Mouse (Mus musculus): ENCODE data around the gene Kcnk15. TPM values are rescaled to one million over a fixed set of nuclear protein-coding genes. Genes with fewer than 3 reads are reported as not detected.

Kcnk15 gene
- not detected in 2 replicates for polyA plus RNA-seq (2014; fragmentation: Nextera tagmentation; extraction: Ambion mirVana)

DNA sequence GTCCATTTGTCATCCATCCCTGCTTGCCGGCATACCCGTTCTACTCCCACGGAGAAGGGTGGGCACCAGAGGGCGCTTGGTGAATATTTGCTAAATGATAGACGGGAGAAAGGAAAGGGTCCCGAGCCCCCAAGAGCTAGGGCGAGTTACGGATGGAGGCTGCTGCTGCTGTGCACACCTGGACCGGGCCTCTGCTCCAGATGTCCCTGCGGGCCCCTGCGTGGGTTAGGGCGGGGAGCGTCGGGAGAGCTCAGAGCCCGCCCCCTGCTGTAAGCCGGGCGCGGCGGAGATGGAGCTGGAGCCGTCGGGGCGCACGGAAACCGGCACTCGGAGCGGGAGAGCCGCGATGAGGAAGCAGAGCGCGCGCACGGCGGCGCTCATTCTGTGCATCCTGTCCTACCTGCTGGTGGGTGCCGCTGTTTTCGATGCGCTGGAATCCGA is at the start of gene Kcnk15:
Kcnk15 (plus strand) TSS at position 191 of the 441 bp plus-strand sequence.
- Histone ChIP-seq H3K9ac (ENCODE audit: low read length) (no peak within 1 kb of the TSS), H3K36me3 (ENCODE audit: control insufficient read depth, insufficient read depth, low read length) (no peaks in the 10 kb centered on the region), H3K9me3 (replicated peaks; ENCODE audit: control insufficient read depth, low read length) (no peaks in the 10 kb centered on the region), H3K27ac (ENCODE audit: low read depth, low read length) (no peak within 1 kb of the TSS), H3K4me2 (ENCODE audit: low read length) (peak within 1 kb of the TSS; percentile 24; the same call in 1 of the 2 replicates), H3K4me3 (ENCODE audit: low read depth, low read length) (peak within 1 kb of the TSS; percentile 14), H3K27me3 (replicated peaks; ENCODE audit: control insufficient read depth, insufficient read depth, low read length) (peaks cover 74% of the 10 kb centered on the region), H3K4me1 (ENCODE audit: control insufficient read depth, insufficient read depth, low read length) (no peaks in the 10 kb centered on the region)
- DNase-seq (ENCODE audit: low spot score) (peak; percentile 67), ATAC-seq (0 out of 2 replicates have a peak, but pooled peaks have one; percentile 37)
- WGBS: 2% methylated on average over 36 of the region's 38 CpGs

DNA sequence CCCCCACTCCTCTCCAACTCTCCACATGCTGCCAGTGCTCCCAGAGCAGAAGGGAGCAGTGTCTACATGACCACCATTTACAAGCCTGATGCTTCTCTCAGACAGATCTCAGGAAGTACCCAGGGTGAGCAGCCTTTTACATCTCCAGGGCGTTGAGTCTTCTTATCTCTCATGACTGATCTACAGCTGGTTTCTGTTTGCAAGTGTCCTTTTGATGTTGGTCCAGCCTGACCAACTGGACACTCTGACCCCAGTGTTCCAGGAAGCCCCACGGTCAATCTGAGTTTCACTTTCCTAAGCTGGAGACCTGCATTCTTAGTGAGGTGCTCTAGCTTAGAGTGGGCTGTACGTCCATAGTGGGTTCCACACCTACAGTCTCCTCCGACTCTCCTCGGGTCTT is 49.6 kb upstream of the Kcnk15 start:
- ATAC-seq (no peak), DNase-seq (ENCODE audit: low spot score) (no peak)
- Histone ChIP-seq H3K4me1 (ENCODE audit: control insufficient read depth, insufficient read depth, low read length) (no peaks in the 10 kb centered on the region), H3K4me2 (ENCODE audit: low read length) (no peak overlapping the region), H3K27me3 (replicated peaks; ENCODE audit: control insufficient read depth, insufficient read depth, low read length) (no peaks in the 10 kb centered on the region; the same call in 1 of the 2 replicates), H3K36me3 (ENCODE audit: control insufficient read depth, insufficient read depth, low read length) (no peaks in the 10 kb centered on the region), H3K9ac (ENCODE audit: low read length) (no peak overlapping the region), H3K4me3 (ENCODE audit: low read depth, low read length) (no peak overlapping the region), H3K9me3 (replicated peaks; ENCODE audit: control insufficient read depth, low read length) (no peaks in the 10 kb centered on the region), H3K27ac (ENCODE audit: low read depth, low read length) (no peak overlapping the region)
- WGBS: 88% methylated on average over 5 of the region's 5 CpGs

DNA sequence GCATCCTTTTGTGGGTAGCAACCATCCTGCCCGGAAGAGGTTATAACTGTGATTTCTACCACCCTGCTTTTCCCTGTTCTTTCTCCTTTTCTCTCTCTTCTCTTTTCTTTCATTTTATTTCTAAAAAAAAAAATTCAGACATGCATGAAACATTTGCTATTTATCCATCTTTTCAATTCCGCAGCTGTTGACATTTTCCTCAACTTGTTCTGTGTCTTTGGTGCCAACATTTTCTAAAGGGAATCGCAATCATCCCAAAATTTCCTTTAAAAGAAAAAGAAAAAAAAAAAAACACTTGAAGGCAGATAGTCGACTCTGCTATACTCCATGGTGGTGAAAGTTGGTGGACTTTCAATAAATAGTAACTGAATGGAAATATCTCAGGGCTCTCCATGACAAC is 44.3 kb upstream of the Kcnk15 start:
- Histone ChIP-seq H3K9ac (ENCODE audit: low read length) (no peak overlapping the region), H3K27me3 (replicated peaks; ENCODE audit: control insufficient read depth, insufficient read depth, low read length) (no peaks in the 10 kb centered on the region), H3K36me3 (ENCODE audit: control insufficient read depth, insufficient read depth, low read length) (no peaks in the 10 kb centered on the region), H3K27ac (ENCODE audit: low read depth, low read length) (no peak overlapping the region), H3K4me3 (ENCODE audit: low read depth, low read length) (no peak overlapping the region), H3K9me3 (replicated peaks; ENCODE audit: control insufficient read depth, low read length) (no peaks in the 10 kb centered on the region), H3K4me1 (ENCODE audit: control insufficient read depth, insufficient read depth, low read length) (no peaks in the 10 kb centered on the region), H3K4me2 (ENCODE audit: low read length) (no peak overlapping the region)
- DNase-seq (ENCODE audit: low spot score) (no peak), ATAC-seq (no peak)
- WGBS: 89% methylated on average over 4 of the region's 4 CpGs

DNA sequence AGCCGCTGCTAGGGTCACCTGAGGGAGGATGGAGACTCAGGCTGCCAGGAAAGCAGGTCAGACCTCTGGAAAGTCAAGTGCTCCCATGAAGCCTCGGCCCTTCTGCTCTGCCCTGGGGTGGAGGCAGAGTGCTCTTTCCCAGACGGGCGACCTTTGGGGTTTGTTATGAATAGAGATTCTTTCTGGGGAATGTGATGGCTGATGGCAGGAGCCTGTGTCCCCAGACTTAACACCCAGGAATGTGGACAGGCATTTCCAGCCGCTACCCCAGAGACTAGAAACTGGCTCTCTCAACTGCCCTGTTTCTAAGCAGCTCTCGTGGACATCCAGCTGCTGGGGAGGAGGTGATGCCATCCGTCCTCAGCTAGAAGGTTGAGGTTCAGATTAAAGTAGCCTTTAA is 43.7 kb upstream of the Kcnk15 start:
- Histone ChIP-seq H3K36me3 (ENCODE audit: control insufficient read depth, insufficient read depth, low read length) (no peaks in the 10 kb centered on the region), H3K27me3 (replicated peaks; ENCODE audit: control insufficient read depth, insufficient read depth, low read length) (no peaks in the 10 kb centered on the region), H3K4me1 (ENCODE audit: control insufficient read depth, insufficient read depth, low read length) (no peaks in the 10 kb centered on the region), H3K9me3 (replicated peaks; ENCODE audit: control insufficient read depth, low read length) (no peaks in the 10 kb centered on the region), H3K4me2 (ENCODE audit: low read length) (no peak overlapping the region), H3K4me3 (ENCODE audit: low read depth, low read length) (no peak overlapping the region), H3K9ac (ENCODE audit: low read length) (no peak overlapping the region), H3K27ac (ENCODE audit: low read depth, low read length) (no peak overlapping the region)
- WGBS: 72% methylated on average over 7 of the region's 7 CpGs
- ATAC-seq: no peak
- DNase-seq (ENCODE audit: low spot score): no peak

DNA sequence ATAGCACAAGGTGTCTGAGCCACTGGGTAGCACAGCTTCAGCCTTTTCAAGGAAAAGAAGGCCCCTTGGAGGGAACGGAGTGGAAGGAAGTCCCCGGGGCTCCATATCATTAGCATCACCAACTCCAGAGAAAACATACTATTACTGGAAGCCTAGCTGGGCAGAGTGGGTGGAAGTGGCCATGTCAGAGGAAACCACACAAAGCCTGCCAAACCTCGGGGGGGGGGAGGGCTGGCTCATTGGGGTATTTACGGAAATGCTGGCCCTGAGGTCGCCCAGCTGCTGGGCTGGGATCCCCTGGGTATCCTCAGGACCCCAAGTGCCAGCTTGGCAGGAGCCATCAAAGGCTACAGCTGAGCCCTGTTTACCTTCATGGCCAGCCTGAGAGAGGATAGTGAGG is 40.4 kb upstream of the Kcnk15 start:
- H3K27me3 ChIP-seq (replicated peaks; ENCODE audit: control insufficient read depth, insufficient read depth, low read length): no peaks in the 10 kb centered on the region
- DNase-seq (ENCODE audit: low spot score): no peak
- no peak overlapping the region for H3K9ac ChIP-seq (ENCODE audit: low read length)
- H3K9me3 ChIP-seq (replicated peaks; ENCODE audit: control insufficient read depth, low read length): no peaks in the 10 kb centered on the region
- H3K4me3 ChIP-seq (ENCODE audit: low read depth, low read length): no peak overlapping the region
- no peaks in the 10 kb centered on the region for H3K4me1 ChIP-seq (ENCODE audit: control insufficient read depth, insufficient read depth, low read length)
- WGBS: 66% methylated on average over 5 of the region's 5 CpGs
- H3K4me2 ChIP-seq (ENCODE audit: low read length): no peak overlapping the region
- H3K27ac ChIP-seq (ENCODE audit: low read depth, low read length): no peak overlapping the region
- no peaks in the 10 kb centered on the region for H3K36me3 ChIP-seq (ENCODE audit: control insufficient read depth, insufficient read depth, low read length)
- no peak for ATAC-seq

DNA sequence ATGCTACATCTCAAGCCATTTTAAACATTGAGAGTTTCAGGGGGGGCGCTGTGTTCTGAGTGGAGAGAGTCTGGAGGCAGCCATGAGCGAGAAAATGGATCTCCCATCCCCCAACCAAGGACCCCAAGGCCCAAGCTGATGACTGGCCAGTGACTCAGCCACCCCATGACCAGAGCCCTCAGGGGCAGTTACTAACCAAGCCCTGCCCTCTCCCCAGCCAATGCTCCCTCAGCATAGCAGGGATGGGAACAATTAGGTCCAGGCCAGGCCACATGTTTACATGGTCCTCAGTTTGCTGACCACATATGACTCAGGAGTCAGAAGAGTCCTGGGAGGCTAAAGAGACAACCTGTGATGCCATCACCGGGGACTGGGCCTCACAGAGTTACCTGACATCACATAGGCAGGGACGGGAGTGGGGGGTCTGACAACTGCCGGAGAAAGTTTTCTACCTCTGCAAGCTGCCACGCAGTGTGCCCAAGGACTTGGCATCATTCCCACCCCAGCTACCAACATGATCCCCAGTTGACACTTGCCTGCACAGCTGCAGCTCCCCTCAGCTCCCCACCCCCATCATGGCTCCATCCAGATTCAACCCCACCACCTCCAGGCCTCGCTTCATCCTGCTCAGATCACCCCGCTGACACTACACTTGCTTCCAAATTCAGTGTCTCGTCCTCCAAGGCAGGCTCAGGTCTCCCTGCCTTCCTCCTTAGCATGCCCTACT is 38.5 kb upstream of the Kcnk15 start:
- H3K36me3 ChIP-seq (ENCODE audit: control insufficient read depth, insufficient read depth, low read length): no peaks in the 10 kb centered on the region
- no peaks in the 10 kb centered on the region for H3K4me1 ChIP-seq (ENCODE audit: control insufficient read depth, insufficient read depth, low read length)
- ATAC-seq (no peak), DNase-seq (ENCODE audit: low spot score) (no peak)
- H3K9me3 ChIP-seq (replicated peaks; ENCODE audit: control insufficient read depth, low read length): no peaks in the 10 kb centered on the region
- no peak overlapping the region for H3K27ac ChIP-seq (ENCODE audit: low read depth, low read length)
- H3K27me3 ChIP-seq (replicated peaks; ENCODE audit: control insufficient read depth, insufficient read depth, low read length): no peaks in the 10 kb centered on the region
- H3K4me3 ChIP-seq (ENCODE audit: low read depth, low read length): no peak overlapping the region
- no peak overlapping the region for H3K4me2 ChIP-seq (ENCODE audit: low read length)
- WGBS: 82% methylated on average over 9 of the region's 9 CpGs
- H3K9ac ChIP-seq (ENCODE audit: low read length): no peak overlapping the region

DNA sequence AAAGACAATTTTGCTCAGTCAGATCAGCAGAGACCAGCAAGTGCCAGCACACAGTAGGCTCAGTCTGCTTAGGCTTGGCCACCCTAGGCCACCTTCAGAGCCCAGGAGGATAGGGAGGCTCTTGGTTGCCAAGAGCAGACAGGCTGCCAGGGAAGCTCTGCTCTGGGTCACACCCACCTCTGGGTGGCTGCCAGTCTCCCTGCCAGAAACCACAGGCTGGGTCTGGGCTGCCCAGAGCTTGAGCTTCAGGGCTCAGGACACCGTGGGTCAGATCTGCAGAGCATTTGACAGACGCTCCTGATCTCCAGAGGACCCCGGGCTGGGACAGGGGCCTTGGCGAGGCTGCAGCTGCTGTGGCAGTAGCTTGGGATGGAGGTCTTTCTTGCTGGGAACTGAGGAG is 32.8 kb upstream of the Kcnk15 start, which contains the start of gene Ccn5:
Ccn5 (plus strand) TSS at position 255 of the 400 bp plus-strand sequence.
- WGBS: 84% methylated on average over 4 of the region's 4 CpGs
- ATAC-seq (no peak), DNase-seq (ENCODE audit: low spot score) (peak; percentile 13)
- Histone ChIP-seq H3K9ac (ENCODE audit: low read length) (no peak within 1 kb of the TSS), H3K4me2 (ENCODE audit: low read length) (no peak within 1 kb of the TSS), H3K4me1 (ENCODE audit: control insufficient read depth, insufficient read depth, low read length) (no peaks in the 10 kb centered on the region), H3K36me3 (ENCODE audit: control insufficient read depth, insufficient read depth, low read length) (no peaks in the 10 kb centered on the region), H3K27ac (ENCODE audit: low read depth, low read length) (no peak within 1 kb of the TSS), H3K4me3 (ENCODE audit: low read depth, low read length) (no peak within 1 kb of the TSS), H3K9me3 (replicated peaks; ENCODE audit: control insufficient read depth, low read length) (no peaks in the 10 kb centered on the region), H3K27me3 (replicated peaks; ENCODE audit: control insufficient read depth, insufficient read depth, low read length) (no peaks in the 10 kb centered on the region)

DNA sequence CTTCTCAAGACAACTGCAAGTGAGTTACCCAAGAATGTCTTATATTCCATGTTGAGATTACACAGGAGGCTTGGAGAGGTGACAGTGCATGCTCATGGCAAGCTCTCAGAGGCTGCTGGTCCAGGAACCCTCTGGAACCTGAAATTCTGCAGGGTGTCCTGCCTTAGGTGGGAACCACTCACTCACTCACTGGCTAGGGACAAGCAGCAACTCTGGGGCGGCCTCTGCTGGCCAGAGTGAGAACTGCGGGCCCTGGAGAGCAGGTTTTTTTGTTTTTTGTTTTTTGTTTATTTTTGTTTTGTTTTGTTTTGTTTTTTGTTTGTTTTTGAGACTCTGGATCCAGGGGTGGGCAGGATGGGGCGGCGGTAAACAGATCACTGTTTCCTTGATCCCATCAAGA is 30.2 kb upstream of the Kcnk15 start:
- Histone ChIP-seq H3K9me3 (replicated peaks; ENCODE audit: control insufficient read depth, low read length) (no peaks in the 10 kb centered on the region), H3K9ac (ENCODE audit: low read length) (no peak overlapping the region), H3K27me3 (replicated peaks; ENCODE audit: control insufficient read depth, insufficient read depth, low read length) (no peaks in the 10 kb centered on the region), H3K4me3 (ENCODE audit: low read depth, low read length) (no peak overlapping the region), H3K36me3 (ENCODE audit: control insufficient read depth, insufficient read depth, low read length) (no peaks in the 10 kb centered on the region), H3K4me1 (ENCODE audit: control insufficient read depth, insufficient read depth, low read length) (no peaks in the 10 kb centered on the region), H3K27ac (ENCODE audit: low read depth, low read length) (no peak overlapping the region), H3K4me2 (ENCODE audit: low read length) (no peak overlapping the region)
- 7% methylated on average over 4 of the region's 4 CpGs for WGBS
- DNase-seq (ENCODE audit: low spot score) (peak; percentile 55), ATAC-seq (no peak)

DNA sequence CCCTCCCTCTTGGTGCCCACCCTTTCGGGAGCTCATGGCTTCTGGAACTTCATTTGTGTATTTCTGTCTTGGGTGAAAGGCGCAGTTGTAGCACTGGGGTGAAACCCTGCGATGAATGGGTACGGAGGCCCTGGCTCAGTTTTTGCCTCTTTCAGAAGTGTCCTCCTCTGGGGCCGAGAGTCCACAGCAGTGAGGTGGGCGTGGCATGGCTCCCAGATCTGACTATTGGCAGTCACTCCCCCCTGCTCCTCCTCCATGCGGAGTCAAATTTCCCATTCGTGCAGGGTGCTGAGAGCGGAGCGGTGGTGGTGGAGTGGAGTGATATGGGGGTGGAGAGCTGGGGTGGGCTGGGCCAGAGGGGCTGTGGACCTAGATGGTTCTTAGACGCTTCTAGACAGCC is 29.7 kb upstream of the Kcnk15 start:
- H3K4me1 ChIP-seq (ENCODE audit: control insufficient read depth, insufficient read depth, low read length): no peaks in the 10 kb centered on the region
- ATAC-seq (no peak), DNase-seq (ENCODE audit: low spot score) (no peak)
- 27% methylated on average over 11 of the region's 11 CpGs for WGBS
- no peaks in the 10 kb centered on the region for H3K9me3 ChIP-seq (replicated peaks; ENCODE audit: control insufficient read depth, low read length)
- H3K27me3 ChIP-seq (replicated peaks; ENCODE audit: control insufficient read depth, insufficient read depth, low read length): no peaks in the 10 kb centered on the region
- H3K4me2 ChIP-seq (ENCODE audit: low read length): no peak overlapping the region
- no peaks in the 10 kb centered on the region for H3K36me3 ChIP-seq (ENCODE audit: control insufficient read depth, insufficient read depth, low read length)
- H3K9ac ChIP-seq (ENCODE audit: low read length): no peak overlapping the region
- H3K4me3 ChIP-seq (ENCODE audit: low read depth, low read length): no peak overlapping the region
- no peak overlapping the region for H3K27ac ChIP-seq (ENCODE audit: low read depth, low read length)

Measured in forebrain, embryonic 14.5 days (tissue).